Mouse (Mus musculus) brain, embryonic 14.5 days (tissue): ENCODE measurements around the gene Gtf2ird2.

Experiments
- CTCF ChIP-seq: fragments of 200-500 bp; IDR thresholded peaks from 2 replicates; pipeline ENCODE4 v1.5.1; 2012; ENCODE audit warnings: inconsistent platforms, mild to moderate bottlenecking, moderate library complexity, borderline replicate concordance; ENCODE audit not compliant: insufficient read depth, insufficient read length; ENCODE audit errors: extremely low read depth
- POLR2A ChIP-seq: fragments of 200-500 bp; IDR thresholded peaks from 2 replicates; pipeline ENCODE4 v1.6.1; 2012; ENCODE audit warnings: mild to moderate bottlenecking, inconsistent platforms, borderline replicate concordance; ENCODE audit not compliant: poor library complexity, insufficient read depth, insufficient read length, severe bottlenecking; ENCODE audit errors: extremely low read depth

GRCm38 (mm10) chr5:134142381-134142780 is 41.4 kb upstream of the Gtf2ird2 start:
- TF ChIP-seq CTCF = no peak
- TF ChIP-seq POLR2A = no peak
